Mouse (Mus musculus) adrenal gland, postnatal 25 days (tissue): ENCODE measurements at regions not wholly inside any gene's neighbourhood (a gene's known extent, or its start where the extent isn't known, plus 50 kb on each side); places are given as distances from the start of the nearest gene placed in this dataset.

Experiments used
- DNase-seq: peaks from one replicate; pipeline ENCODE4 v3.0.0; 2021; ENCODE audit warnings: mixed read lengths

GRCm38 (mm10) chr16:27507212-27507611 lies 118.5 kb downstream of the Ccdc50 start:
- no peak for DNase-seq

GRCm38 (mm10) chr16:27523527-27524121 lies 135.0 kb downstream of the Ccdc50 start:
- DNase-seq: peak; percentile 29

GRCm38 (mm10) chr16:27526669-27527068 lies 138.0 kb downstream of the Ccdc50 start:
- DNase-seq: no peak

- no peak for DNase-seq
These were observed 142.0 kb downstream of the Ccdc50 start for GRCm38 (mm10) chr16:27530634-27531033.
